Mouse (Mus musculus): ENCODE data around the gene Mnat1.

GRCm38 (mm10) chr12:73230196-73230595 lies 106.7 kb downstream of the Mnat1 start:
- no peak for TF ChIP-seq CTCF (conservative IDR thresholded peaks at IDR 0.05; ENCODE audit: low read length)
- TF ChIP-seq NANOG (IDR thresholded peaks at IDR 0.05; ENCODE audit: borderline replicate concordance, low read length), result no peak

Data from E14TG2a.4 (cell line).